Mouse (Mus musculus): ENCODE measurements around the gene Nck2. TPM values are rescaled to one million over a fixed set of nuclear protein-coding genes. Genes with fewer than 3 reads are reported as not detected.
A peak's percentile ranks its signal among the peaks of the same experiment; 100 is the strongest.

Gene Nck2
- polyA plus RNA-seq, 1 experiment from 2014 or later: 45.3 TPM

GRCm38 (mm10) chr1:43413298-43413697 is 31.1 kb upstream of the Nck2 start:
- 70% methylated on average over 3 of the region's 3 CpGs for WGBS
- no peak for ATAC-seq (ENCODE audit: low FRiP score, low read depth)
- no peaks in the 10 kb centered on the region for H3K9me3 ChIP-seq
- H3K9ac ChIP-seq: no peak overlapping the region
- H3K27ac ChIP-seq: no peak overlapping the region
- H3K4me1 ChIP-seq: peaks cover 10% of the 10 kb centered on the region; the same call in 1 of the 2 replicates
- no peak overlapping the region for H3K4me2 ChIP-seq (replicated peaks)
- no peak overlapping the region for H3K4me3 ChIP-seq
- no peaks in the 10 kb centered on the region for H3K27me3 ChIP-seq
- H3K36me3 ChIP-seq: no peaks in the 10 kb centered on the region

GRCm38 (mm10) chr1:43413749-43414148 is 30.6 kb upstream of the Nck2 start:
- ATAC-seq (ENCODE audit: low FRiP score, low read depth): no peak
- H3K36me3 ChIP-seq: no peaks in the 10 kb centered on the region
- H3K4me1 ChIP-seq: peaks cover 7% of the 10 kb centered on the region; the same call in 1 of the 2 replicates
- no peaks in the 10 kb centered on the region for H3K27me3 ChIP-seq
- no peaks in the 10 kb centered on the region for H3K9me3 ChIP-seq
- no peak overlapping the region for H3K27ac ChIP-seq
- H3K4me2 ChIP-seq (replicated peaks): no peak overlapping the region
- no peak overlapping the region for H3K9ac ChIP-seq
- H3K4me3 ChIP-seq: no peak overlapping the region
- WGBS: 88% methylated on average over 4 of the region's 4 CpGs

- Histone ChIP-seq H3K27ac (no peak overlapping the region), H3K9ac (no peak overlapping the region), H3K4me2 (replicated peaks) (no peak overlapping the region), H3K27me3 (no peaks in the 10 kb centered on the region), H3K4me3 (no peak overlapping the region), H3K4me1 (peaks cover 3% of the 10 kb centered on the region; the same call in 1 of the 2 replicates), H3K9me3 (no peaks in the 10 kb centered on the region), H3K36me3 (no peaks in the 10 kb centered on the region)
- ATAC-seq (ENCODE audit: low FRiP score, low read depth): no peak
These were observed 30.2 kb upstream of the Nck2 start for GRCm38 (mm10) chr1:43414228-43414627.

- H3K4me1 ChIP-seq: no peaks in the 10 kb centered on the region
- no peak for ATAC-seq (ENCODE audit: low FRiP score, low read depth)
- H3K27me3 ChIP-seq: no peaks in the 10 kb centered on the region
- H3K9ac ChIP-seq: no peak overlapping the region
- no peaks in the 10 kb centered on the region for H3K36me3 ChIP-seq
- H3K27ac ChIP-seq: no peak overlapping the region
- no peaks in the 10 kb centered on the region for H3K9me3 ChIP-seq
- no peak overlapping the region for H3K4me2 ChIP-seq (replicated peaks)
- no peak overlapping the region for H3K4me3 ChIP-seq
These were observed 29.4 kb upstream of the Nck2 start for GRCm38 (mm10) chr1:43414971-43415370.

- peak; percentile 28; the same call in 1 of the 2 replicates for ATAC-seq (ENCODE audit: low FRiP score, low read depth)
- Histone ChIP-seq H3K4me3 (no peak overlapping the region), H3K4me1 (peaks cover 9% of the 10 kb centered on the region), H3K27ac (no peak overlapping the region), H3K36me3 (no peaks in the 10 kb centered on the region), H3K27me3 (no peaks in the 10 kb centered on the region), H3K4me2 (replicated peaks) (no peak overlapping the region), H3K9me3 (no peaks in the 10 kb centered on the region), H3K9ac (no peak overlapping the region)
- WGBS: 55% methylated on average over 4 of the region's 4 CpGs
These were observed 21.2 kb upstream of the Nck2 start for GRCm38 (mm10) chr1:43422969-43423748.

GRCm38 (mm10) chr1:43426526-43426925 is 17.9 kb upstream of the Nck2 start:
- no peak overlapping the region for H3K9ac ChIP-seq
- H3K4me3 ChIP-seq: no peak overlapping the region
- H3K4me1 ChIP-seq: peaks cover 9% of the 10 kb centered on the region
- no peaks in the 10 kb centered on the region for H3K36me3 ChIP-seq
- no peak for ATAC-seq (ENCODE audit: low FRiP score, low read depth)
- H3K27ac ChIP-seq: no peak overlapping the region
- no peaks in the 10 kb centered on the region for H3K9me3 ChIP-seq
- H3K27me3 ChIP-seq: no peaks in the 10 kb centered on the region
- H3K4me2 ChIP-seq (replicated peaks): no peak overlapping the region
- WGBS: 52% methylated on average over 4 of the region's 4 CpGs

GRCm38 (mm10) chr1:43426993-43427535 is 17.3 kb upstream of the Nck2 start:
- ATAC-seq (ENCODE audit: low FRiP score, low read depth): no peak
- 59% methylated on average over 6 of the region's 6 CpGs for WGBS
- H3K4me3 ChIP-seq: no peak overlapping the region
- H3K27me3 ChIP-seq: no peaks in the 10 kb centered on the region
- peaks cover 9% of the 10 kb centered on the region for H3K4me1 ChIP-seq
- no peaks in the 10 kb centered on the region for H3K36me3 ChIP-seq
- H3K9me3 ChIP-seq: no peaks in the 10 kb centered on the region
- H3K4me2 ChIP-seq (replicated peaks): no peak overlapping the region
- H3K27ac ChIP-seq: no peak overlapping the region
- H3K9ac ChIP-seq: no peak overlapping the region

GRCm38 (mm10) chr1:43429924-43430876 is 14.2 kb upstream of the Nck2 start:
- Histone ChIP-seq H3K4me3 (no peak overlapping the region), H3K4me1 (no peaks in the 10 kb centered on the region), H3K27ac (no peak overlapping the region), H3K27me3 (no peaks in the 10 kb centered on the region), H3K36me3 (no peaks in the 10 kb centered on the region), H3K4me2 (replicated peaks) (no peak overlapping the region), H3K9me3 (no peaks in the 10 kb centered on the region), H3K9ac (no peak overlapping the region)
- 80% methylated on average over 9 of the region's 9 CpGs for WGBS
- no peak for ATAC-seq (ENCODE audit: low FRiP score, low read depth)

- Histone ChIP-seq H3K9me3 (no peaks in the 10 kb centered on the region), H3K27me3 (no peaks in the 10 kb centered on the region), H3K4me2 (replicated peaks) (no peak overlapping the region), H3K4me1 (no peaks in the 10 kb centered on the region), H3K9ac (no peak overlapping the region), H3K4me3 (no peak overlapping the region), H3K36me3 (no peaks in the 10 kb centered on the region), H3K27ac (no peak overlapping the region)
- WGBS: 68% methylated on average over 4 of the region's 4 CpGs
- no peak for ATAC-seq (ENCODE audit: low FRiP score, low read depth)
These were observed 10.5 kb upstream of the Nck2 start for GRCm38 (mm10) chr1:43433853-43434252.

- Histone ChIP-seq H3K27me3 (no peaks in the 10 kb centered on the region), H3K36me3 (no peaks in the 10 kb centered on the region), H3K4me1 (no peaks in the 10 kb centered on the region), H3K4me3 (no peak overlapping the region), H3K9me3 (no peaks in the 10 kb centered on the region), H3K9ac (no peak overlapping the region), H3K27ac (no peak overlapping the region), H3K4me2 (replicated peaks) (no peak overlapping the region)
- ATAC-seq (ENCODE audit: low FRiP score, low read depth): no peak
These were observed 7.8 kb upstream of the Nck2 start for GRCm38 (mm10) chr1:43436554-43436953.

GRCm38 (mm10) chr1:43439261-43439660 is 5.1 kb upstream of the Nck2 start:
- Histone ChIP-seq H3K4me2 (replicated peaks) (no peak overlapping the region), H3K4me3 (no peak overlapping the region), H3K27me3 (no peaks in the 10 kb centered on the region), H3K4me1 (peaks cover under 1% of the 10 kb centered on the region; the same call in 1 of the 2 replicates), H3K9ac (no peak overlapping the region), H3K36me3 (no peaks in the 10 kb centered on the region), H3K9me3 (no peaks in the 10 kb centered on the region), H3K27ac (no peak overlapping the region)
- 87% methylated on average over 1 of the region's 1 CpGs for WGBS
- no peak for ATAC-seq (ENCODE audit: low FRiP score, low read depth)

GRCm38 (mm10) chr1:43442568-43442967 is 1.8 kb upstream of the Nck2 start:
- H3K4me3 ChIP-seq: no peak overlapping the region
- H3K9ac ChIP-seq: no peak overlapping the region
- H3K4me2 ChIP-seq (replicated peaks): no peak overlapping the region
- peaks cover 17% of the 10 kb centered on the region for H3K4me1 ChIP-seq
- no peaks in the 10 kb centered on the region for H3K9me3 ChIP-seq
- ATAC-seq (ENCODE audit: low FRiP score, low read depth): no peak
- no peak overlapping the region for H3K27ac ChIP-seq
- no peaks in the 10 kb centered on the region for H3K27me3 ChIP-seq
- H3K36me3 ChIP-seq: no peaks in the 10 kb centered on the region
- 84% methylated on average over 2 of the region's 2 CpGs for WGBS
